Mouse (Mus musculus): ENCODE measurements around the gene Trpm8.

DNA sequence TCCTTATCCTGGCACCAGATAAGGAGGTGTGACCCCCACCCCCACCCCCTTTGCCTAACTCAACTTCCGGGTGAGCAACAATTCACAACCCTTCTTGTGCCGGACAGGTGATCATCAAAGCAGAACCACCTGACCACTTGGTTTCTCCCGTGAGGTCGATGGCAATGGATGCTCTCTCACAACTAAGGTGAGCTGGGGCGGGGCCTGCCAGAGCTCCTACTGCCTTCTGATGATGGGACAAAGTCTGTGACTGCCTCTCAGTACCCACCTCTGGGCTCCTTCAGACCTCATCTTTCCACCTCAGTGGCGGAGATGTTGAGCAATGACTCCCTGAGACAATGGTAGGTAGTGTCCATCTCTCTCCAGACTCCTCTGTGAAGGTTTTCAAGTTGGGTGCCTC lies 31.6 kb upstream of the Trpm8 start:
- TF ChIP-seq CTCF (conservative IDR thresholded peaks at IDR 0.05 in 1 of 2, IDR thresholded peaks at IDR 0.05 in 1 of 2; ENCODE audit: low read depth in 2 of 2, low read length in 2 of 2) (no peak), ZC3H11A (IDR thresholded peaks at IDR 0.05; ENCODE audit: low read depth, low read length) (no peak), USF1 (IDR thresholded peaks at IDR 0.05; ENCODE audit: low read depth, low read length) (no peak), KAT2A (IDR thresholded peaks at IDR 0.05; ENCODE audit: insufficient replicate concordance, low read length) (no peak), POLR2A (IDR thresholded peaks at IDR 0.05; ENCODE audit: low read depth, low read length) (no peak), JUND (conservative IDR thresholded peaks at IDR 0.05; ENCODE audit: low read depth, low read length) (no peak), CHD1 (IDR thresholded peaks at IDR 0.05; ENCODE audit: low read depth, low read length) (no peak), EP300 (IDR thresholded peaks at IDR 0.05; ENCODE audit: low read length) (no peak), MXI1 (IDR thresholded peaks at IDR 0.05; ENCODE audit: low read depth, low read length) (no peak), HCFC1 (IDR thresholded peaks at IDR 0.05; ENCODE audit: low read depth, low read length) (no peak), MAX (IDR thresholded peaks at IDR 0.05; ENCODE audit: low read length) (no peak), TBP (conservative IDR thresholded peaks at IDR 0.05; ENCODE audit: low read depth, low read length) (no peak)
